16 mouse cellular contexts compared by ENCODE assay signal in the genomic region with DNA sequence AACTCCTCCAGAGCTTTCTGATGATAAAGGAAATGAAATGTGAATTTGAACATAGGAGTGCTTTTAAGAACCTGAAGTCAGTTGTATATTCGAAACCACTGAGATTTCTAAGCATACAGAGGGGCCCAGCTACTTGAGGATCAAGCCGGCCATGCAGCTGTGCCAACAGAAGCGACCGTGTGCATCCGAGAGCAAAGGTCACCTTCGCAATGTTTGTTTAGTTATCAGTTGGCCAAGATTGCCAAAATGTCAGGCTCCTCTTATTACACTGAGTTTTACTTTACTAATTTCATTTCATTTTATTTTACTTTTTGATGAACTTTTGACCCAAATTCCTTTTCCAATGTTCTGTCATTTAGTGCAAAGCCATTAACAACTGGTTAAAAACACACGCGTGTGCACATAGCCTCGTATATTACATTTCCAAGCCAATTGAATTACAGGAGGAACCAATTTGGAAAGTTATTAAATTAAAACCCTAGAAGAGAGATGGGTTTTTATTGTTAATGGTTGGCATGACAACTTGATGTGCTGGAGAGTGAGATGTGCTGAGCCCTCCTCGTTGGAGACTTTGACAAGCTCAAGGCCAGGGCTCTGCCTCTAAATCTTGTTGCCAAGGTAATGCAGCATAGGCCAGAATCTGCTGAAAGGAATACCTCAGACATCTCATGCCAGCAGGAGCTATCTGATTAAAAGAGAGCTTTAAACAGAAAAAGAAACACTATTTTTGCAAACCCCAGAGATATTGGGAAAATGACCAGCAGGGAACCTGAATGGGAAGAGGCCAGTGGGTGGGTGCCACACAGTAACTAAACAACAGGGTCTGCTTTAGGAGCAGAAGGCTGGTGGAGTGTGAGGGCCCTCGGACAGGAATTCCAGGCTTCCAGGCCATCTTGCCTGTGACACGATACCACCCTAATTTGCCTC. TPM values are rescaled to one million over a fixed set of nuclear protein-coding genes. Genes with fewer than 3 reads are reported as not detected.
DNase-seq lines count a peak whose midpoint lies in the region; ATAC-seq and TF ChIP-seq lines count a peak whose summit lies in the region.
"Had no signal": no experiment of that assay in that cellular context is flagged by ENCODE, and none has a peak within 500 bp of the region (broad histone marks: within the 10 kb centered on the region; RNA-seq: fewer than 3 reads in every experiment).

No protein-coding gene starts in this region.

- no peak overlapping the region for H3K9ac ChIP-seq in heart, embryonic 13.5 days
- H3K9ac ChIP-seq in lung, embryonic 15.5 days, result no peak overlapping the region
- H3K9ac ChIP-seq in lung, postnatal 0 days (replicated peaks; ENCODE audit: low read depth), result no peak overlapping the region
- no peak overlapping the region for H3K9ac ChIP-seq in intestine, embryonic 15.5 days
- no peak overlapping the region for H3K9ac ChIP-seq in midbrain, embryonic 16.5 days (ENCODE audit: low read depth, low read length)
- H3K9ac ChIP-seq: embryonic facial prominence, embryonic 15.5 days; forebrain, embryonic 13.5 days; hindbrain, embryonic 13.5 days had no signal

- peaks cover 35% of the 10 kb centered on the region for H3K4me1 ChIP-seq in heart, embryonic 13.5 days
- peaks cover 41% of the 10 kb centered on the region for H3K4me1 ChIP-seq in lung, embryonic 15.5 days
- H3K4me1 ChIP-seq in lung, postnatal 0 days (ENCODE audit: insufficient read depth, low read depth, low read length), result peaks cover 5% of the 10 kb centered on the region; the same call in 1 of the 2 replicates
- H3K4me1 ChIP-seq in intestine, embryonic 15.5 days (replicated peaks), result peaks cover 16% of the 10 kb centered on the region
- peaks cover 2% of the 10 kb centered on the region; the same call in 1 of the 2 replicates for H3K4me1 ChIP-seq in midbrain, embryonic 16.5 days (ENCODE audit: control insufficient read depth, insufficient read depth, low read length)

- TF ChIP-seq EP300 in lung, postnatal 0 days (IDR thresholded peaks at IDR 0.05), result no peak

- H3K9me3 ChIP-seq in heart, embryonic 13.5 days, result no peaks in the 10 kb centered on the region
- no peaks in the 10 kb centered on the region for H3K9me3 ChIP-seq in lung, embryonic 15.5 days
- no peaks in the 10 kb centered on the region for H3K9me3 ChIP-seq in lung, postnatal 0 days (ENCODE audit: low read length)
- no peaks in the 10 kb centered on the region for H3K9me3 ChIP-seq in intestine, embryonic 15.5 days
- H3K9me3 ChIP-seq in midbrain, embryonic 16.5 days (replicated peaks; ENCODE audit: control insufficient read depth, low read length, poor library complexity, severe bottlenecking), result no peaks in the 10 kb centered on the region
- H3K9me3 ChIP-seq: embryonic facial prominence, embryonic 15.5 days; forebrain, embryonic 13.5 days; hindbrain, embryonic 13.5 days had no signal

- DNase-seq in heart, postnatal 36 days, result no peak
- DNase-seq in lung, postnatal 0 days (ENCODE audit: low spot score), result no peak
- DNase-seq in urinary bladder, postnatal 25 days (ENCODE audit: low spot score), result no peak
- no peak for DNase-seq in thymus, postnatal 10 days (ENCODE audit: low spot score in 2 of 2)
- DNase-seq: cerebellum, postnatal 14 days; layer of hippocampus, adult 9-11 months; thymus, postnatal 36 days had no signal

- TF ChIP-seq CTCF in lung, postnatal 0 days (IDR thresholded peaks at IDR 0.05), result no peak

- intact Hi-C loops in heart, postnatal 36 days (cut with DNase I), result no loop called here

- H3K36me3 ChIP-seq in heart, embryonic 13.5 days, result no peaks in the 10 kb centered on the region
- no peaks in the 10 kb centered on the region for H3K36me3 ChIP-seq in lung, embryonic 15.5 days
- H3K36me3 ChIP-seq in lung, postnatal 0 days (ENCODE audit: insufficient read depth, low read length), result no peaks in the 10 kb centered on the region
- no peaks in the 10 kb centered on the region for H3K36me3 ChIP-seq in intestine, embryonic 15.5 days
- H3K36me3 ChIP-seq in midbrain, embryonic 16.5 days (ENCODE audit: control insufficient read depth, insufficient read depth, low read length), result no peaks in the 10 kb centered on the region
- H3K36me3 ChIP-seq: embryonic facial prominence, embryonic 15.5 days; hindbrain, embryonic 13.5 days had no signal

- no peak overlapping the region for H3K4me2 ChIP-seq in heart, embryonic 13.5 days
- no peak overlapping the region for H3K4me2 ChIP-seq in lung, embryonic 15.5 days
- H3K4me2 ChIP-seq in lung, postnatal 0 days (replicated peaks; ENCODE audit: low read depth, low read length), result no peak overlapping the region
- H3K4me2 ChIP-seq in intestine, embryonic 15.5 days (replicated peaks), result no peak overlapping the region
- H3K4me2 ChIP-seq in midbrain, embryonic 16.5 days (ENCODE audit: low read length), result no peak overlapping the region
- H3K4me2 ChIP-seq: embryonic facial prominence, embryonic 15.5 days; forebrain, embryonic 13.5 days; hindbrain, embryonic 13.5 days had no signal

- H3K27ac ChIP-seq in heart, embryonic 13.5 days (replicated peaks), result 0 out of 2 replicates have a peak overlapping the region, but pooled peaks have one; percentile 2
- peak overlapping the region; percentile 60 for H3K27ac ChIP-seq in lung, embryonic 15.5 days
- H3K27ac ChIP-seq in lung, postnatal 0 days (ENCODE audit: low read length), result no peak overlapping the region
- 0 out of 2 replicates have a peak overlapping the region, but pooled peaks have one; percentile 48 for H3K27ac ChIP-seq in intestine, embryonic 15.5 days
- peak overlapping the region; percentile 54 for H3K27ac ChIP-seq in midbrain, embryonic 16.5 days (ENCODE audit: low read length)
- H3K27ac ChIP-seq: embryonic facial prominence, embryonic 15.5 days; forebrain, embryonic 13.5 days; hindbrain, embryonic 13.5 days; kidney, postnatal 0 days had no signal

- H3K27me3 ChIP-seq in heart, embryonic 13.5 days (replicated peaks), result no peaks in the 10 kb centered on the region
- no peaks in the 10 kb centered on the region for H3K27me3 ChIP-seq in lung, embryonic 15.5 days
- H3K27me3 ChIP-seq in lung, postnatal 0 days (replicated peaks; ENCODE audit: insufficient read depth, low read length), result no peaks in the 10 kb centered on the region
- H3K27me3 ChIP-seq in intestine, embryonic 15.5 days (replicated peaks), result no peaks in the 10 kb centered on the region
- no peaks in the 10 kb centered on the region for H3K27me3 ChIP-seq in midbrain, embryonic 16.5 days (ENCODE audit: control insufficient read depth, insufficient read depth, low read depth, low read length)
- H3K27me3 ChIP-seq: CH12.LX; embryonic facial prominence, embryonic 15.5 days; forebrain, embryonic 13.5 days; hindbrain, embryonic 13.5 days had no signal

- no peak overlapping the region for H3K4me3 ChIP-seq in heart, embryonic 13.5 days
- H3K4me3 ChIP-seq in lung, embryonic 15.5 days, result no peak overlapping the region
- no peak overlapping the region for H3K4me3 ChIP-seq in lung, postnatal 0 days (ENCODE audit: low read depth, low read length)
- H3K4me3 ChIP-seq in intestine, embryonic 15.5 days (replicated peaks), result no peak overlapping the region
- no peak overlapping the region for H3K4me3 ChIP-seq in midbrain, embryonic 16.5 days (ENCODE audit: low read depth, low read length)
- H3K4me3 ChIP-seq: embryonic facial prominence, embryonic 15.5 days; forebrain, embryonic 13.5 days; hindbrain, embryonic 13.5 days had no signal

- WGBS in heart, embryonic 13.5 days, result 66% methylated on average over 12 of the region's 12 CpGs
- 45% methylated on average over 12 of the region's 12 CpGs for WGBS in lung, embryonic 15.5 days
- WGBS in lung, postnatal 0 days, result 60% methylated on average over 12 of the region's 12 CpGs
- 61% methylated on average over 12 of the region's 12 CpGs for WGBS in intestine, embryonic 15.5 days
- 71% methylated on average over 12 of the region's 12 CpGs for WGBS in midbrain, embryonic 16.5 days

- ATAC-seq in heart, embryonic 13.5 days (ENCODE audit: extremely low read depth, insufficient number of reproducible peaks, low FRiP score, low TSS enrichment), result no peak
- no peak for ATAC-seq in lung, embryonic 15.5 days (ENCODE audit: borderline replicate concordance, extremely low read depth, low FRiP score, low TSS enrichment)
- no peak for ATAC-seq in lung, postnatal 0 days
- ATAC-seq in intestine, embryonic 15.5 days, result peak; percentile 66
- peak; percentile 80; the same call in 1 of the 2 replicates for ATAC-seq in midbrain, embryonic 16.5 days
- ATAC-seq: forebrain, embryonic 13.5 days had no signal

RNA-seq across cellular contexts. Expression of a gene that starts 38.6 kb away (rescaled TPM):
- polyA plus RNA-seq in heart, embryonic 13.5 days (2015; fragmentation: Nextera tagmentation; extraction: Ambion mirVana), result 120 and 121 TPM in 2 replicates
- total RNA-seq in heart, postnatal 36 days (2021), result 10 to 100 TPM; 45.2 to 48.6 TPM
- 106 and 109 TPM in 2 replicates for polyA plus RNA-seq in lung, embryonic 15.5 days (2015; fragmentation: Nextera tagmentation; extraction: Ambion mirVana)
- polyA plus RNA-seq in lung, postnatal 0 days (2015; fragmentation: Nextera tagmentation; extraction: Ambion mirVana), result 92.9 and 100 TPM in 2 replicates
- 119 and 133 TPM in 2 replicates for polyA plus RNA-seq in intestine, embryonic 15.5 days (2015; fragmentation: Nextera tagmentation; extraction: Ambion mirVana)
- polyA plus RNA-seq in midbrain, embryonic 16.5 days (2015; fragmentation: Nextera tagmentation; extraction: Ambion mirVana), result 31.9 and 35.7 TPM in 2 replicates

Comparison
In these comparisons a context has a peak if more than half of its experiments do, and no peak if none do; other contexts are left out.
1. ATAC-seq: peak in intestine, embryonic 15.5 days (single experiment) and midbrain, embryonic 16.5 days (single experiment); none in heart, embryonic 13.5 days (single experiment), lung, embryonic 15.5 days (single experiment) and lung, postnatal 0 days (single experiment).